Mouse (Mus musculus) liver, adult 2 months (tissue): ENCODE data around the gene Ctla2a. TPM values are rescaled to one million over a fixed set of nuclear protein-coding genes. Genes with fewer than 3 reads are reported as not detected.
"Not testable (repeated sequence)": the region's sequence is repeated elsewhere in the genome, so short reads cannot be mapped to it uniquely, and the experiment has no call there.

Experiments used
- DNase-seq: peaks from one replicate; pipeline ENCODE4 v3.0.0-alpha.2; 2011; ENCODE audit warnings: low read depth, low spot score; ENCODE audit errors: extremely low read depth
- H3K27ac ChIP-seq: fragments of 200-500 bp; replicated peaks from 2 replicates; pipeline ENCODE4 v1.5.1; 2012; ENCODE audit warnings: low read depth, mild to moderate bottlenecking, control low read depth, inconsistent platforms, low read length; ENCODE audit not compliant: insufficient read depth
- H3K27me3 ChIP-seq: fragments of 200-500 bp; 2 replicates; pipeline ENCODE4 v1.6.1; 2012; ENCODE audit warnings: mild to moderate bottlenecking, moderate library complexity, low read length, inconsistent platforms; ENCODE audit not compliant: control insufficient read depth, insufficient read depth
- H3K36me3 ChIP-seq: fragments of 200-500 bp; 2 replicates; pipeline ENCODE4 v1.6.1; 2012; ENCODE audit warnings: low read length, inconsistent platforms; ENCODE audit not compliant: control insufficient read depth, insufficient read depth
- H3K4me1 ChIP-seq: fragments of 200-500 bp; 2 replicates; pipeline ENCODE4 v1.6.1; 2011; ENCODE audit warnings: low read length; ENCODE audit not compliant: control insufficient read depth, insufficient read depth
- H3K4me3 ChIP-seq: fragments of 200-500 bp; 2 replicates; pipeline ENCODE4 v1.5.1; 2011; ENCODE audit warnings: low read depth, mild to moderate bottlenecking, control low read depth, low read length, moderate library complexity; ENCODE audit not compliant: insufficient read depth
- H3K79me2 ChIP-seq: fragments of 200-500 bp; 2 replicates; pipeline ENCODE4 v1.6.1; 2012; ENCODE audit warnings: inconsistent platforms, mild to moderate bottlenecking, low read length, moderate library complexity; ENCODE audit not compliant: control insufficient read depth, insufficient read depth
- H3K9ac ChIP-seq: fragments of 200-500 bp; 2 replicates; pipeline ENCODE4 v1.6.1; 2012; ENCODE audit warnings: low read depth, mild to moderate bottlenecking, control low read depth, inconsistent platforms, low read length
- CTCF ChIP-seq: fragments of 200-500 bp; IDR thresholded peaks from 2 replicates; pipeline ENCODE4 v1.5.1; 2011; ENCODE audit warnings: low read depth, low read length, control low read depth
- POLR2A ChIP-seq: fragments of 200-500 bp; IDR thresholded peaks from 2 replicates; pipeline ENCODE4 v1.6.1; 2011; ENCODE audit warnings: low read length, control low read depth; ENCODE audit not compliant: insufficient read depth; ENCODE audit errors: extremely low read depth
- WGBS: fragments of 180-500 bp; shearing (Covaris S2); methylation state at CpG from one replicate; pipeline ENCODE4 v1.1.7; 2018; 5-methylcytosine and 5-hydroxymethylcytosine counted together
- polyA plus RNA-seq: library from polyadenylated mRNA; depleted of rRNA; stranded (reverse); fragments of >200 nt; gene quantifications from 2 replicates; pipeline ENCODE4 v1.2.3, GENCODE M21; 2012; rRNA removed
- total RNA-seq: library from RNA; depleted of rRNA; stranded (reverse); fragments of >200 nt; gene quantifications from 2 replicates; pipeline ENCODE4 v1.2.3, GENCODE M21; 2014; rRNA removed

The Ctla2a gene
- total and polyA plus RNA-seq, 2 experiments = 0.93 to 3.9 TPM

GRCm38 (mm10) chr13:60897328-60897727 is 39.1 kb downstream of the Ctla2a start, which contains the start of gene Ctla2b:
Gene Ctla2b (minus strand): TSS chr13:60897447.
- Histone ChIP-seq H3K36me3 (no peaks in the 10 kb centered on the region), H3K4me3 (peak within 1 kb of the TSS; percentile 45), H3K27ac (0 out of 2 replicates have a peak within 1 kb of the TSS, but pooled peaks have one; percentile 26), H3K79me2 (no peaks in the 10 kb centered on the region), H3K9ac (0 out of 2 replicates have a peak within 1 kb of the TSS, but pooled peaks have one; percentile 17), H3K4me1 (no peaks in the 10 kb centered on the region), H3K27me3 (no peaks in the 10 kb centered on the region)
- TF ChIP-seq POLR2A (no peak), CTCF (no peak)
- DNase-seq = peak; percentile 59
- 45% methylated on average over 3 of the region's 3 CpGs for WGBS

- H3K9ac ChIP-seq = 0 out of 2 replicates have a peak within 1 kb of the TSS, but pooled peaks have one; percentile 17
Observed at GRCm38 (mm10) chr13:60896794-60897193, 39.6 kb downstream of the Ctla2a start, which contains the start of gene Gm49392. Gene Gm49392 (minus strand): TSS chr13:60896894.

GRCm38 (mm10) chr13:60895406-60896160 is 40.8 kb downstream of the Ctla2a start:
- Histone ChIP-seq H3K27ac (no peak overlapping the region), H3K79me2 (no peaks in the 10 kb centered on the region), H3K9ac (no peak overlapping the region), H3K27me3 (no peaks in the 10 kb centered on the region), H3K4me3 (no peak overlapping the region), H3K4me1 (no peaks in the 10 kb centered on the region), H3K36me3 (no peaks in the 10 kb centered on the region)
- no peak for TF ChIP-seq POLR2A
- no peak for TF ChIP-seq CTCF
- peak; percentile 16 for DNase-seq

More at GRCm38 (mm10) chr13:60896794-60897193, 39.6 kb downstream of the Ctla2a start, which contains the start of gene Gm49392:
- not testable (repeated sequence) for DNase-seq, H3K27me3 ChIP-seq, H3K36me3 ChIP-seq, H3K79me2 ChIP-seq, H3K4me1 ChIP-seq
- H3K4me3 ChIP-seq = peak within 1 kb of the TSS; percentile 45
- WGBS = 80% methylated on average over 8 of the region's 8 CpGs
- 0 out of 2 replicates have a peak within 1 kb of the TSS, but pooled peaks have one; percentile 26 for H3K27ac ChIP-seq

- WGBS = 78% methylated on average over 1 of the region's 1 CpGs
- no peak for TF ChIP-seq CTCF
- no peak for TF ChIP-seq POLR2A
Observed at GRCm38 (mm10) chr13:60892301-60892700, 44.1 kb downstream of the Ctla2a start.

More at GRCm38 (mm10) chr13:60892301-60892700, 44.1 kb downstream of the Ctla2a start:
- no peaks in the 10 kb centered on the region for H3K79me2 ChIP-seq
- no peaks in the 10 kb centered on the region for H3K4me1 ChIP-seq
- DNase-seq = peak; percentile 23
- no peaks in the 10 kb centered on the region for H3K36me3 ChIP-seq
- no peak overlapping the region for H3K9ac ChIP-seq
- no peaks in the 10 kb centered on the region for H3K27me3 ChIP-seq
- no peak overlapping the region for H3K4me3 ChIP-seq
- H3K27ac ChIP-seq = peak overlapping the region; percentile 58; the same call in 1 of the 2 replicates

Other genes starting within 250 kb of the Ctla2a start
- not detected in 2 replicates for gene BC051665, start 150.3 kb downstream of the Ctla2a start, total RNA-seq
- gene BC051665, start 150.3 kb downstream of the Ctla2a start, polyA plus RNA-seq = not detected in 2 replicates
- gene Ctsll3, start 133.8 kb downstream of the Ctla2a start, total RNA-seq = not detected in 2 replicates
- not detected in 2 replicates for gene Ctsll3, start 133.8 kb downstream of the Ctla2a start, polyA plus RNA-seq
- 0.46 TPM in 1 of 2 replicates, not detected in the other for gene 4930486L24Rik, start 72.2 kb downstream of the Ctla2a start, total RNA-seq
- gene 4930486L24Rik, start 72.2 kb downstream of the Ctla2a start, polyA plus RNA-seq = not detected in 2 replicates
- 0.60 TPM in 1 of 2 replicates, not detected in the other for gene Gm49392, start 39.7 kb downstream of the Ctla2a start, total RNA-seq
- not detected in 2 replicates for gene Gm49392, start 39.7 kb downstream of the Ctla2a start, polyA plus RNA-seq
- 6.4 and 11.4 TPM in 2 replicates for gene Ctla2b, start 39.2 kb downstream of the Ctla2a start, total RNA-seq
- gene Ctla2b, start 39.2 kb downstream of the Ctla2a start, polyA plus RNA-seq = 0.72 and 2.2 TPM in 2 replicates
- gene Tpbpb, start 31.7 kb downstream of the Ctla2a start, total RNA-seq = not detected in 2 replicates
- not detected in 2 replicates for gene Tpbpb, start 31.7 kb downstream of the Ctla2a start, polyA plus RNA-seq
- not detected in 2 replicates for gene Gm49393, start 1.0 kb downstream of the Ctla2a start, total RNA-seq
- gene Gm49393, start 1.0 kb downstream of the Ctla2a start, polyA plus RNA-seq = not detected in 2 replicates
- gene Gm49391, start 54 bp downstream of the Ctla2a start, total RNA-seq = 2.1 and 3.4 TPM in 2 replicates
- gene Gm49391, start 54 bp downstream of the Ctla2a start, polyA plus RNA-seq = 0.51 and 0.61 TPM in 2 replicates
- not detected in 2 replicates for gene Tpbpa, start 5.4 kb upstream of the Ctla2a start, total RNA-seq
- gene Tpbpa, start 5.4 kb upstream of the Ctla2a start, polyA plus RNA-seq = not detected in 2 replicates
- not detected in 2 replicates for gene Ctsj, start 69.3 kb upstream of the Ctla2a start, total RNA-seq
- gene Ctsj, start 69.3 kb upstream of the Ctla2a start, polyA plus RNA-seq = not detected in 2 replicates
- not detected in 2 replicates for gene Ctsq, start 104.0 kb upstream of the Ctla2a start, total RNA-seq
- gene Ctsq, start 104.0 kb upstream of the Ctla2a start, polyA plus RNA-seq = not detected in 2 replicates
- not detected in 2 replicates for gene Ctsr, start 227.6 kb upstream of the Ctla2a start, total RNA-seq
- gene Ctsr, start 227.6 kb upstream of the Ctla2a start, polyA plus RNA-seq = not detected in 2 replicates